Mouse (Mus musculus) stomach, embryonic 15.5 days (tissue): Measurements from ENCODE around the gene Haao. TPM values are rescaled to one million over a fixed set of nuclear protein-coding genes. Genes with fewer than 3 reads are reported as not detected.

Experiments used
- ATAC-seq: fragments of 200-750 bp; cut with Nextera tagmentation; 2 replicates; pipeline ENCODE4 v1.8.0; 2017; ENCODE audit warnings: low read depth, moderate number of reproducible peaks, moderate TSS enrichment; ENCODE audit not compliant: insufficient read depth, low FRiP score
- H3K27ac ChIP-seq: fragments of 300-500 bp; sonication (generic); 2 replicates; pipeline ENCODE4 v1.5.1; 2015; ENCODE audit warnings: mild to moderate bottlenecking, inconsistent platforms
- H3K27me3 ChIP-seq: fragments of 300-500 bp; sonication (generic); replicated peaks from 2 replicates; pipeline ENCODE4 v1.6.1; 2015; ENCODE audit warnings: inconsistent platforms
- H3K36me3 ChIP-seq: fragments of 300-500 bp; sonication (generic); 2 replicates; pipeline ENCODE4 v1.6.1; 2015; ENCODE audit warnings: inconsistent platforms
- H3K4me1 ChIP-seq: fragments of 300-500 bp; sonication (generic); 2 replicates; pipeline ENCODE4 v1.6.1; 2015; ENCODE audit warnings: inconsistent platforms
- H3K4me2 ChIP-seq: fragments of 300-500 bp; sonication (generic); 2 replicates; pipeline ENCODE4 v1.6.1; 2015; ENCODE audit warnings: mild to moderate bottlenecking, inconsistent platforms
- H3K4me3 ChIP-seq: fragments of 300-500 bp; sonication (generic); replicated peaks from 2 replicates; pipeline ENCODE4 v1.5.1; 2015; ENCODE audit warnings: inconsistent platforms
- H3K9ac ChIP-seq: fragments of 300-500 bp; sonication (generic); 2 replicates; pipeline ENCODE4 v1.6.1; 2015; ENCODE audit warnings: inconsistent platforms
- H3K9me3 ChIP-seq: fragments of 300-500 bp; sonication (generic); 2 replicates; pipeline ENCODE4 v1.6.1; 2016; ENCODE audit warnings: inconsistent platforms
- WGBS: fragments of 180-500 bp; shearing (Covaris S2); methylation state at CpG from one replicate; pipeline ENCODE4 v1.1.7; 2015; 5-methylcytosine and 5-hydroxymethylcytosine counted together
- polyA plus RNA-seq: library from polyadenylated mRNA; unstranded; fragments of >200 nt; fragmentation: Nextera tagmentation; extraction: Ambion mirVana; gene quantifications from 2 replicates; pipeline ENCODE4 v1.2.1, GENCODE M21; 2015

The Haao gene
- polyA plus RNA-seq, 1 experiment from 2014 or later: 5.9 TPM

DNA sequence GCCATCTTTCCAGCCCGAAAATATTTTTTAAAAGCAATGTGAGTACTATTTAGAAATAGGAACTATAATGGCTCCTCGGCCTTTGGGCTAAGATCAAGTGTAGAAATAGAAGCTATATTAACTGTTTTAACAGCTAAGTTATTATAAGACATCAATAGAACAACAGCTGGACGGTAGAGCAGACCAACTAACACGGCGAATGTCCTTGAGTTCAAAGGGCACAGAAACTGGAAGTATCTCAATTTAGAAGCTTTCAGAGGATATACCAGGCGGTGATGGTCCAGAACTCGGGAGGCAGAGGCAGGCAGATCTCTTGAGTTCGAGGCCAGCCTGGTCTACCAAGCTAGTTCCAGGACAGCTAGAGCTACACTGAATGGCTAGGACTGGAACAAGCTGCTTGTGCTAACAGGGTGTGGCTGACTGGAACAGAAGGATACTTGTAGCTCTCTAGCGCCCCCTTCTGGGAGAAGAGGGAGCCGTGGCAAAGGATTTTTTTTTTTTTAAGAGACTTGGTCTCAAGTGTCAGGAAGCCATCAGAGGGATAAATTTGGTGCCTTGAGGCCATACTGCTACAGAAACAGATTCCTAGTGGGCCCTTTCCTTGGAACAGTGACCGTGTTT is 39.9 kb downstream of the Haao start:
- Histone ChIP-seq H3K4me3 (no peak overlapping the region), H3K9ac (no peak overlapping the region), H3K27me3 (no peaks in the 10 kb centered on the region), H3K4me1 (no peaks in the 10 kb centered on the region), H3K4me2 (no peak overlapping the region), H3K9me3 (no peaks in the 10 kb centered on the region), H3K36me3 (0 out of 2 replicates have a peak, but pooled peaks cover 11% of the 10 kb centered on the region), H3K27ac (no peak overlapping the region)
- no peak for ATAC-seq
- 75% methylated on average over 11 of the region's 11 CpGs for WGBS

DNA sequence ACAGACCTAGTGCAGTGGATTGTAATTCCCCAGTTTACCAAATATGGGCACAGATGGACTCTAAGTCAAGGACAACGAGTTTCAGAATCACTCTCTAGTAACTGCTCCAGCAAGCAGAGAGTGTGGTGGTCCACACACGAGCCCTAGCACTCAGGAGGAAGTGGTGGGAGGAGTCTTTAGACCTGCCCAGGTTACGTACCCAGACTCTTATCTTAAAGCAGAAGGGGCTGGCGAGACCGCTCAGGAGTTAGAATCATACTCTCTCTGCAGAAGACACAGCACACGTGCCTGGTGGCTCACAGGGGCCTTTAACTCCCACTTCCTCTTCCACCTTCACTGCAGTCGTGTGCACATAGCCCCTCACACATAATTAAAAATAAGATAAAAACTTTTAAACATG is 40.4 kb downstream of the Haao start:
- Histone ChIP-seq H3K9ac (no peak overlapping the region), H3K27me3 (no peaks in the 10 kb centered on the region), H3K4me1 (no peaks in the 10 kb centered on the region), H3K27ac (no peak overlapping the region), H3K36me3 (0 out of 2 replicates have a peak, but pooled peaks cover 11% of the 10 kb centered on the region), H3K4me3 (no peak overlapping the region), H3K9me3 (no peaks in the 10 kb centered on the region), H3K4me2 (no peak overlapping the region)
- WGBS: 59% methylated on average over 7 of the region's 7 CpGs
- ATAC-seq: no peak

DNA sequence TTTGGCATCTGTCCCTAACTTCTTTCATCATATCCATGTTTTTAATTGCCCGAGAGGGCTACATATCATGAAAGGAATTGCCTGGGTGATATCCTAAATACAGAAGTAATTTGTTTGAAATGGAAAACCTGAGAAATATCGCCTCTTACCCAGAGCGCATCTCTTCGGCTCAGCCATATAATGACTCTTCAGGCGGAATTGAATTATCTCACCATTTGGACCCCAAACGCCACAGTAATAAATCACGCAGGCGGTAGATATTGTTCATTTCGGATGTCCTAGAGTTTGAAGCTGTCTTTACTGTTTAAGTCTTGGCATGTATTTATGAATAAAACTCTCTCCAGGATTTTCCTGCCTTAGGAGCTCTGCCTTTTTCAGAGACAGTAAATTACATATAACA is 42.7 kb downstream of the Haao start:
- WGBS: 79% methylated on average over 9 of the region's 9 CpGs
- H3K9me3 ChIP-seq: no peaks in the 10 kb centered on the region
- no peak for ATAC-seq
- no peak overlapping the region for H3K4me3 ChIP-seq
- H3K36me3 ChIP-seq: 0 out of 2 replicates have a peak, but pooled peaks cover 9% of the 10 kb centered on the region
- no peaks in the 10 kb centered on the region for H3K27me3 ChIP-seq
- H3K27ac ChIP-seq: no peak overlapping the region
- no peaks in the 10 kb centered on the region for H3K4me1 ChIP-seq
- no peak overlapping the region for H3K4me2 ChIP-seq
- H3K9ac ChIP-seq: no peak overlapping the region

DNA sequence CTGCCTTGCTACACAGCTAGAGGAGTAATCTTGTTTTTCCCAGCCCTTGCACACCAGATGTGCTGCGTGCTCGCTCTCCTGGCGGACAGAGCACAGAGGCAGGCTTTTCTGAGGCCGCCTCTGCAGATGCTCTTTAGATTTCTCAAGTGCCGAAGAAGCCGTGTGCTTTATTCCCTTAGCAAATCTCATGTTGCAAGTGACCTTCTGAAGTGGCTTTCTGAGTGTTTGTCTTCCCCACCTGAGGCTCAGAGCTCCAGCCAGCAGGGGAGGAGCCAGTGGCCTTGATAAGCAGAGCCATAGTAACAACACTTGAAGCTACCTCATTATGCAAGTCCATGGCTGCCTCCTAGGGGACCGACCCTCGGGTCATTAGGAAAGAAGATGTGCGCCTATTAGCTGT is 43.8 kb downstream of the Haao start:
- Histone ChIP-seq H3K36me3 (0 out of 2 replicates have a peak, but pooled peaks cover 9% of the 10 kb centered on the region), H3K4me2 (no peak overlapping the region), H3K27ac (no peak overlapping the region), H3K4me1 (no peaks in the 10 kb centered on the region), H3K9me3 (no peaks in the 10 kb centered on the region), H3K9ac (no peak overlapping the region), H3K27me3 (no peaks in the 10 kb centered on the region), H3K4me3 (no peak overlapping the region)
- WGBS: 73% methylated on average over 9 of the region's 9 CpGs
- ATAC-seq: no peak; the same call in 1 of the 2 replicates

DNA sequence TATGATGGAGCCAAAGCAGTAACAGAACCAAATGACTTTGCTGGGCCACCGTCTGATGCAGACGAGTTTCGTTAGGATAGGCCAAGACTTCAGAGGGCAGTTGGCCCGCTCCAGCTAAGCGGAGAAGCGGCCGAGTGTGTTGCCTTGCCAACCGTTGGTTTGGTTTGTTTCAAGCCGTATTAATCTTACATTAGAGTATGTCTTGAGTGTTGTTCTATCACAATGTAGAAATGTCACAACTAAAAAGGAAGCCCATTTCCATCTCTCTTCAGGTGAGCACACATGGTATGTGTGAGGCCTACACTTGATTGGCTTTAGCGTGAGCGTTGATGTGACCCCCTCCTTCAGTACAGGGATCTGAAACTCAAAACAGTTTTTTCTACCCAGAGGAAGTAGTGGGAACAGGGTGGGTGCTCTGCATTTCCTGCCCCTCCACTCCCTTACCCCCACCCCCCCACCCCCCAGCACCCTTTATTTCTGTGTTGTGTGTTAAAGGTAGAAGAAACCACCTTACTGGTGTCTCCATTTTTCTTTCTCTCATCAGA is 48.2 kb downstream of the Haao start:
- Histone ChIP-seq H3K4me2 (no peak overlapping the region), H3K4me3 (no peak overlapping the region), H3K4me1 (no peaks in the 10 kb centered on the region), H3K27ac (no peak overlapping the region), H3K36me3 (0 out of 2 replicates have a peak, but pooled peaks cover 8% of the 10 kb centered on the region), H3K9ac (no peak overlapping the region), H3K27me3 (no peaks in the 10 kb centered on the region), H3K9me3 (no peaks in the 10 kb centered on the region)
- 89% methylated on average over 11 of the region's 11 CpGs for WGBS
- no peak for ATAC-seq

DNA sequence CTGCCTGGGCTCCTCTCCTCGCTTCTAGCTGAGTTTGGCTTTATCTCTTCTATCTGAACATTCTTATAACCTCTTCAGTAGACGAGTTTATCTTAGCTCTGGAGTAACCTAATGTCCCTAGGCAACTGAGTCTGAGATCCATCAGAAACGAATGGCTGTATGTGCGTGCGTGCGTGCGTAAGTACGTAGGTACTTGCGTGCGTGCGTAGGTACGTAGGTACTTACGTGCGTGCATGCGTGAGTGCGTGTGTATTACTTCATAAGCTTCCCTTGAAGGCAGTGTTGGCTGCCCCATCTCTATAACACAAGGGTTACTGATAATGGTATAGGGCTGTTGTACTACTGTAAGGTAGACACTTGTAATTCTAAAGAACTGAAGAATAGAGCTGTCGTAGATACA is 52.6 kb downstream of the Haao start:
- Histone ChIP-seq H3K27ac (no peak overlapping the region), H3K4me1 (no peaks in the 10 kb centered on the region), H3K36me3 (0 out of 2 replicates have a peak, but pooled peaks cover 9% of the 10 kb centered on the region), H3K4me2 (no peak overlapping the region), H3K27me3 (no peaks in the 10 kb centered on the region), H3K9ac (no peak overlapping the region), H3K4me3 (no peak overlapping the region), H3K9me3 (no peaks in the 10 kb centered on the region)
- 94% methylated on average over 17 of the region's 17 CpGs for WGBS
- no peak for ATAC-seq

DNA sequence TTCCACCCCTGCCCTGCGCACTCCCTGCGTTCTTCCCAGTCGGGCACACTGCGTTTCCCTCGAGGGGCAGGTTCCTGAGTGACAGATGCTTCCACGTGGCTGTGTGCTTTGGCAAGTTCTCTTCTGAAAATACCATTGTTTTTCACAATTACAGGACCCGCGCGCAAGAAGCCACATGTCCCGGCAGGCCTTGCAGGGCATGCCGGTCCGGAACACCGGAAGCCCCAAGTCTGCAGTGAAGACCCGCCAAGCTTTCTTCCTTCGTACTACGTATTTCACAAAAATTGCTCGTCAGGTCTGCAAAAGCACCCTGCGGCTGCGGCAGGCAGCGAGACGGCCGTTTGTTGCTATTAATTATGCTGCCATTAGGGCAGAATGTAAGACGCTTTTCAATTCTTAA is 55.4 kb downstream of the Haao start:
- Histone ChIP-seq H3K9me3 (no peaks in the 10 kb centered on the region), H3K4me1 (no peaks in the 10 kb centered on the region), H3K9ac (no peak overlapping the region), H3K4me3 (no peak overlapping the region), H3K27ac (no peak overlapping the region), H3K27me3 (no peaks in the 10 kb centered on the region), H3K36me3 (0 out of 2 replicates have a peak, but pooled peaks cover 6% of the 10 kb centered on the region), H3K4me2 (no peak overlapping the region)
- 88% methylated on average over 23 of the region's 23 CpGs for WGBS
- no peak for ATAC-seq

DNA sequence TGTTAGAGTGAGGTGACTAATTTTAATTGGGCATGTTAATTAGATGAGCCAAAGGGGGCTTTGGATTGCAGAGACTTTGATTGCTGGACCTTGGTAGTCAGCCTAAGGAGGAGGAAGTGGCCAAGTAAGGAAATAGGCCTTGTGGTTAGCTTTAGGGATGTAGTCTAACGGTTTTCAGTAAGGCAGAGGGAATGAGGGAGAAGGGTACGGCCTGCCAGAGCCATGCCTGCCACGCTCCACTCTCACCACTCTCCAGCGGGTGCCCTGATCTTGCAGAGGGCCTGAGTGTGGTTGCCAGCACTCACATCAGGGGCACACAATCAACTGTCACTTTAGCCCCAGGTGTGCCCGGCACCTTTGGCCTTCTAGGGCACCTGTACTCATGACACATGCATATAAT is 57.6 kb downstream of the Haao start:
- no peak overlapping the region for H3K9ac ChIP-seq
- H3K4me1 ChIP-seq: no peaks in the 10 kb centered on the region
- H3K9me3 ChIP-seq: no peaks in the 10 kb centered on the region
- WGBS: 87% methylated on average over 5 of the region's 5 CpGs
- H3K36me3 ChIP-seq: 0 out of 2 replicates have a peak, but pooled peaks cover 6% of the 10 kb centered on the region
- no peak overlapping the region for H3K4me3 ChIP-seq
- no peak overlapping the region for H3K4me2 ChIP-seq
- no peak for ATAC-seq
- no peaks in the 10 kb centered on the region for H3K27me3 ChIP-seq
- no peak overlapping the region for H3K27ac ChIP-seq

DNA sequence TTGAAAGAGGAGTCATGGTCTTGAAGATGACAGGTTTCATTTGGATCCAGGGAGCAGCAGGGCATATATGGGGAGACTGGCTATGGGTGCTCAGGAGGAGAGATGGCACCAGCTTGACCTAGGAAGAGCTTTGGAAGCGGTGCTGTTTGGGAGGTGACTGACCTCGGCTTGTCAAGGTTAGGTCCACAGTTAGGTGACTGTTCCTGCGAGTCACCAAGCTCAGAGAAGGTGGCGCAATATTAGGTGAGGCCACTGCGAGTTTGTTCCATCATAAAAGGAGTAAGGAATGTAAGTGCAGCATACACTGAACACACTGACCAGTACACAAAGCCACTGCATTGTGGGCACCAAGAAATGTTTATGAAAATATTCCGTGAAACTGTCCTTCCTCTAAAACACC is 61.3 kb downstream of the Haao start:
- no peak overlapping the region for H3K27ac ChIP-seq
- no peaks in the 10 kb centered on the region for H3K9me3 ChIP-seq
- H3K9ac ChIP-seq: no peak overlapping the region
- no peaks in the 10 kb centered on the region for H3K4me1 ChIP-seq
- no peak for ATAC-seq
- 90% methylated on average over 6 of the region's 6 CpGs for WGBS
- H3K4me2 ChIP-seq: no peak overlapping the region
- no peaks in the 10 kb centered on the region for H3K27me3 ChIP-seq
- peaks cover 10% of the 10 kb centered on the region; the same call in 1 of the 2 replicates for H3K36me3 ChIP-seq
- no peak overlapping the region for H3K4me3 ChIP-seq

DNA sequence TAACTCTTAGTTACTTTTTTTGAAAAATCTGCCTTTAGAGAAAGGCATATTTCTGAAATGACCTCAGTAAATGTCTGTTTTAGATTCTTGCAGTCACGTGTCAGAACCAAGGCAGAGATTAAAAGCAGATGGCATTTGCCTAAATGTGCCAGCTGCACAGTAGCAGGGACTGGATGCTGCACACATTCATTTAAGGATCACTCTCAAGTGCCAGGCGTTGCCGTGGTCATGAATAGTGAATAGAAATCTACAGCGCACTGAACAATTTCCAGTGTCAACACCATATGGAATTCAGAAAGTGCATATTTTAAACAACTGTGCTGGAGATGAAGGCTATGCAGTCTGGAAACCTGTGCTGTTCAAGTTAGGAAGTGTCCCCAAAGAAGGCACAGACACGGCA is 65.0 kb downstream of the Haao start:
- Histone ChIP-seq H3K27ac (no peak overlapping the region), H3K36me3 (peaks cover 10% of the 10 kb centered on the region; the same call in 1 of the 2 replicates), H3K9me3 (no peaks in the 10 kb centered on the region), H3K4me2 (no peak overlapping the region), H3K9ac (no peak overlapping the region), H3K27me3 (no peaks in the 10 kb centered on the region), H3K4me3 (no peak overlapping the region), H3K4me1 (no peaks in the 10 kb centered on the region)
- ATAC-seq: no peak
- 69% methylated on average over 5 of the region's 5 CpGs for WGBS
